Mouse (Mus musculus): ENCODE results near the gene Sptb. TPM values are rescaled to one million over a fixed set of nuclear protein-coding genes. Genes with fewer than 3 reads are reported as not detected.

Gene Sptb
- polyA plus RNA-seq, 1 experiment from 2014 or later = 5.9 TPM

DNA sequence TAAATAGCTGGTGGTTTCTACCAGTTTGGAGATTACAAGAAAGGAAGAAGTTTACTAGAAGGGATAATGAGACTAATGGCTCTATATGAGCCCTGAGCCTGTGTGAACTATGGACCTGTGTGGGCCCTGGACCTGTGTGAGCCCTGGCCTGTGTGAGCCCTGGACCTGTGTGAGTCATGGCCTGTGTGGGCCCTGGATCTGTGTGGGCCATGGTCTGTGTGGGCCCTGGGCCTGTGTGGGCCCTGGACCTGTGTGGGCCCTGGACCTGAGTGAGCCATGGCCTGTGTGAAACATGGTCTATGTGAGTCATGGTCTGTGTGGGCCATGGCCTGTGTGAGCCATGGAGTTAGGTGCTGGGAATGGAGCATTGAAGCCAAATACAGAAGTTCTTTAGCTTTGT lies 28.4 kb downstream of the Sptb start:
- Histone ChIP-seq H3K4me1 (replicated peaks; ENCODE audit: control insufficient read depth, insufficient read depth, low read length) (no peaks in the 10 kb centered on the region), H3K27ac (ENCODE audit: low read depth, low read length) (no peak overlapping the region), H3K4me3 (ENCODE audit: low read depth, low read length) (no peak overlapping the region), H3K4me2 (ENCODE audit: low read depth, low read length, severe bottlenecking) (no peak overlapping the region), H3K9ac (ENCODE audit: low read length) (no peak overlapping the region), H3K9me3 (ENCODE audit: control insufficient read depth, low read length) (no peaks in the 10 kb centered on the region), H3K36me3 (ENCODE audit: control insufficient read depth, insufficient read depth, low read length) (no peaks in the 10 kb centered on the region), H3K27me3 (ENCODE audit: control insufficient read depth, insufficient read depth, low read length) (no peaks in the 10 kb centered on the region)
- ATAC-seq (replicated peaks; ENCODE audit: low FRiP score) = no peak
- DNase-seq (ENCODE audit: low spot score) = no peak

DNA sequence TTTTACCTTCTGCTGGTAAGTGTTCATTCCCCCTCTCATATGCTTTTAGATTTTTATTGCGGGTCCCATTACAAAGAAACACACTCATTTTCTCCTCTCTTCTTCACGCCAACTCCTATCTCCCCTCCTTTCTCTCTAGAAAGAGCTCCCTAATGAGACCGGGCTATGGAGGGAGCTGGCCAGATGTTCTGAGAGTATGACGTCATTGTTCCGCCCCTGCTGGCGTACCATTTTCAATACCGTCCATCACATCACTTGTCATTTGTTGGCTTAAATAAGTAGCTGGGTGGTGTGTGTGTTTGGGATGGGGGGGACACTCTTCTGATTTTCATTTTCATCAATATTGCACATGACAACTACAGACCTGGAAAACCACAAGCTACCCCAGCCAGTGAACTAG lies 33.3 kb downstream of the Sptb start:
- Histone ChIP-seq H3K27me3 (ENCODE audit: control insufficient read depth, insufficient read depth, low read length) (no peaks in the 10 kb centered on the region), H3K4me3 (ENCODE audit: low read depth, low read length) (no peak overlapping the region), H3K36me3 (ENCODE audit: control insufficient read depth, insufficient read depth, low read length) (no peaks in the 10 kb centered on the region), H3K27ac (ENCODE audit: low read depth, low read length) (no peak overlapping the region), H3K4me1 (replicated peaks; ENCODE audit: control insufficient read depth, insufficient read depth, low read length) (peaks cover 2% of the 10 kb centered on the region; the same call in 1 of the 2 replicates), H3K9ac (ENCODE audit: low read length) (no peak overlapping the region), H3K9me3 (ENCODE audit: control insufficient read depth, low read length) (no peaks in the 10 kb centered on the region), H3K4me2 (ENCODE audit: low read depth, low read length, severe bottlenecking) (no peak overlapping the region)
- WGBS = 72% methylated on average over 7 of the region's 7 CpGs
- ATAC-seq (replicated peaks; ENCODE audit: low FRiP score) (no peak), DNase-seq (ENCODE audit: low spot score) (no peak)

DNA sequence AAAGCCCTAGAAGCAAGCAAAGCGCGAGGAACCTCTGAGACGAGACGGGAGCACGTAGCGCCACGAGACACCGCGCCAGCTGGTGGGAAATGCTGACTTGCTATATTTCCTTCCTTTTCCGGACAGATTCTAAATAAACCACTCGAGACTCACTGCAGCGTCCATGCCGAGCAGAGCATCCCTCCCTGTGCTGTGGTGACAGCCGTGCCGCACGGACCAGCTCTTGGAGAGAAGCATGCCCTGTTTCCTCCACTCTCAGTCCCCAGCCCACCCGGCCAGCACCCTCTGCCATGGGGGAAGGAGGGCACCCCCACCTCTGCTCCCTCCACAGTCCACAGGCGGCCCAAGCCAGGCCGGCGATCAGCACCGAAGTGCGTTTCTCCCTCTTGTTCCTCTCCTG lies 33.9 kb downstream of the Sptb start:
- H3K9me3 ChIP-seq (ENCODE audit: control insufficient read depth, low read length) = no peaks in the 10 kb centered on the region
- no peak for ATAC-seq (replicated peaks; ENCODE audit: low FRiP score)

DNA sequence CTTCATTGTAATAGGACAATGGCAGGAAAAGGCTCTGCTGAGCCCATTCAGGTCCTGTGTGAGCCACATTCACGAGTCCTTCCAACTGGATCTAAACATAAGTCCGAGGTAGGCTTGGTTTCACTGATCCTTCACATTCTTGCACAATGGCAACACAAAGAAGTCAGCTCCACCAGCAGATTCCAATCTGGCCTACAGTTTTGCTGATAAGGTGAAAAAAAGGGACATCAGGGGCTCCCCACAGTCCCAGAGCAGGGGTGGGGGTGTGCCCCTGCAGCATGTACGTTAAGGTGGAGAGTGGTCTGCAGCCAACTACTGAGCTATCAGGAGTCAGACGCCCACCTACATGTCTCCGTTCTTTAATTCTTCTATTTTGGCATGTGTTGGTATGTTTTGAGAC lies 35.0 kb downstream of the Sptb start:
- DNase-seq (ENCODE audit: low spot score) (no peak), ATAC-seq (replicated peaks; ENCODE audit: low FRiP score) (no peak)
- Histone ChIP-seq H3K4me3 (ENCODE audit: low read depth, low read length) (no peak overlapping the region), H3K27ac (ENCODE audit: low read depth, low read length) (no peak overlapping the region), H3K9ac (ENCODE audit: low read length) (no peak overlapping the region), H3K4me2 (ENCODE audit: low read depth, low read length, severe bottlenecking) (no peak overlapping the region), H3K36me3 (ENCODE audit: control insufficient read depth, insufficient read depth, low read length) (no peaks in the 10 kb centered on the region), H3K9me3 (ENCODE audit: control insufficient read depth, low read length) (no peaks in the 10 kb centered on the region), H3K27me3 (ENCODE audit: control insufficient read depth, insufficient read depth, low read length) (no peaks in the 10 kb centered on the region), H3K4me1 (replicated peaks; ENCODE audit: control insufficient read depth, insufficient read depth, low read length) (peaks cover 2% of the 10 kb centered on the region; the same call in 1 of the 2 replicates)
- WGBS = 46% methylated on average over 5 of the region's 5 CpGs

More for the DNA sequence above, 33.9 kb downstream of the Sptb start:
- Histone ChIP-seq H3K9ac (ENCODE audit: low read length) (no peak overlapping the region), H3K27ac (ENCODE audit: low read depth, low read length) (no peak overlapping the region), H3K4me2 (ENCODE audit: low read depth, low read length, severe bottlenecking) (no peak overlapping the region), H3K36me3 (ENCODE audit: control insufficient read depth, insufficient read depth, low read length) (no peaks in the 10 kb centered on the region), H3K4me3 (ENCODE audit: low read depth, low read length) (no peak overlapping the region), H3K27me3 (ENCODE audit: control insufficient read depth, insufficient read depth, low read length) (no peaks in the 10 kb centered on the region), H3K4me1 (replicated peaks; ENCODE audit: control insufficient read depth, insufficient read depth, low read length) (peaks cover 2% of the 10 kb centered on the region; the same call in 1 of the 2 replicates)
- 89% methylated on average over 22 of the region's 22 CpGs for WGBS
- peak; percentile 49 for DNase-seq (ENCODE audit: low spot score)

DNA sequence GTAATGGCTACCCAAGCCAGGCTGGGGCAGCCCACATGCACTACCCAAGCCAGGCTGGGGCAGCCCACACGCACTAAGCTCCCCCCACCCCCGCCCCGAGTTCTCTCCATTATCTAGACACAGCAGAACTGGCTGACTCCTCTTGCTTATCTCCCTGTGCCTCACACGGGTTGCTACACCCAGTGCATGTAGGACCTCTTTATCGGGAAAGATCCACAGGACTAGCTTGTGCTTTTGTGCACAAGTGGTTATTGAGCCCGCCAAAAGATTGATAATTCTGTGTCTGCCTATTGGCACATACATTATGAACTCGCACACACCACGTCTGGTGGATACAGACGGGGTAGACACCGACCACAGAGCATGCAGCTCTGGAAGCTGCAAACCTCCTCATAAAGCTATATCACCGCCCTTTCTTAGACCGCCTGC lies 36.5 kb downstream of the Sptb start:
- 84% methylated on average over 12 of the region's 12 CpGs for WGBS
- DNase-seq (ENCODE audit: low spot score) (no peak), ATAC-seq (replicated peaks; ENCODE audit: low FRiP score) (peak; percentile 49)
- Histone ChIP-seq H3K9me3 (ENCODE audit: control insufficient read depth, low read length) (no peaks in the 10 kb centered on the region), H3K27me3 (ENCODE audit: control insufficient read depth, insufficient read depth, low read length) (no peaks in the 10 kb centered on the region), H3K4me2 (ENCODE audit: low read depth, low read length, severe bottlenecking) (no peak overlapping the region), H3K9ac (ENCODE audit: low read length) (no peak overlapping the region), H3K36me3 (ENCODE audit: control insufficient read depth, insufficient read depth, low read length) (no peaks in the 10 kb centered on the region), H3K27ac (ENCODE audit: low read depth, low read length) (no peak overlapping the region), H3K4me3 (ENCODE audit: low read depth, low read length) (no peak overlapping the region), H3K4me1 (replicated peaks; ENCODE audit: control insufficient read depth, insufficient read depth, low read length) (peaks cover 2% of the 10 kb centered on the region; the same call in 1 of the 2 replicates)

DNA sequence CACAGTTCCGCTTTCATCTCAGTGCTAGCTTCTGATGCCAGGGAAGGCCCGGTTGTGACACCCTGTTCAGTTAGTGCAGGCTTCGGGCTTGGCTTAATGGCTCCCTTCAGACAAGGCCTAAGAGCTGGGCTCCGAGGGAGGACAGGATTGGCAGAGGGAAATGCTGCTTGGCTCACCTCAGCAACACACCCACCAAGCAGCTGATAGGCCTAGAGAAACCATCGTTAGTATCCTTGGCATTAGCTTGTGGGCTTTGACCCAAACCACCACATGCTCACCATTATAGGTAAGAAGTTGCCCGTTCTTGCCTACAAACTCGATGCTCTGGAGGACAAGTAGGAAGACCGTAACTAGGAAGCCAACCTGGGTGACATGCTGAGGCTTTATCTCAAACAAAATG lies 38.3 kb downstream of the Sptb start:
- Histone ChIP-seq H3K27me3 (ENCODE audit: control insufficient read depth, insufficient read depth, low read length) (no peaks in the 10 kb centered on the region), H3K27ac (ENCODE audit: low read depth, low read length) (no peak overlapping the region), H3K4me1 (replicated peaks; ENCODE audit: control insufficient read depth, insufficient read depth, low read length) (peaks cover 2% of the 10 kb centered on the region; the same call in 1 of the 2 replicates), H3K36me3 (ENCODE audit: control insufficient read depth, insufficient read depth, low read length) (no peaks in the 10 kb centered on the region), H3K4me2 (ENCODE audit: low read depth, low read length, severe bottlenecking) (no peak overlapping the region), H3K9ac (ENCODE audit: low read length) (no peak overlapping the region), H3K9me3 (ENCODE audit: control insufficient read depth, low read length) (no peaks in the 10 kb centered on the region), H3K4me3 (ENCODE audit: low read depth, low read length) (no peak overlapping the region)
- no peak for ATAC-seq (replicated peaks; ENCODE audit: low FRiP score)
- 87% methylated on average over 8 of the region's 8 CpGs for WGBS
- DNase-seq (ENCODE audit: low spot score) = no peak

DNA sequence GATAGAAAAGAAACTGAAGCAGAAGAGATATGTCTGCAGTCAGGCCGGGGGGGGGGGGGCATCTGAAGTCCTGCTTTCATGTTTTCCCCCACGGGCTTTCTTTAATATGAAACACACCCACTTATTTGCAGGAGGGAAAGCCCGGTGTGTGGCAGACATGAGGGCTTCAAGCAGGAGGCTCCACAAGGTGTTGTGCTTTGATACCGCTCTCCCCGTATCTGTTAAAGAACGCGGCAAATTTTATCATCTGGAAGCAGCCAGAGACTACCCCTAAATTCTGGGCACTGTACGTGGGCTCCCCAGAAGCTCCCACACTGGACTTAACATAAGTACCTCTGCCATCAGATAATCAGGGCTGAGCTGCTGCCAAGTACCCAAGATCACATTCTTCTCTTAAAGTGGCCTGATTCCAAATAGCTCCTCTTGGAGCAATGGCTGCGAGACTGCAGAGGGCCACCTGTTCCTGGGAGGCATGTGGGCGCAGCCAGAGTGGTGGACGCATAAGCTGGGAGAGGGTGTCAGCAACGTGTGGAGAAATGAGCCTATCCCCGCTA lies 39.7 kb downstream of the Sptb start:
- WGBS = 79% methylated on average over 13 of the region's 13 CpGs
- H3K9me3 ChIP-seq (ENCODE audit: control insufficient read depth, low read length) = no peaks in the 10 kb centered on the region
- no peaks in the 10 kb centered on the region for H3K27me3 ChIP-seq (ENCODE audit: control insufficient read depth, insufficient read depth, low read length)
- no peaks in the 10 kb centered on the region for H3K36me3 ChIP-seq (ENCODE audit: control insufficient read depth, insufficient read depth, low read length)
- DNase-seq (ENCODE audit: low spot score) = no peak
- no peak overlapping the region for H3K9ac ChIP-seq (ENCODE audit: low read length)
- no peak for ATAC-seq (replicated peaks; ENCODE audit: low FRiP score)
- H3K4me1 ChIP-seq (replicated peaks; ENCODE audit: control insufficient read depth, insufficient read depth, low read length) = peaks cover 2% of the 10 kb centered on the region; the same call in 1 of the 2 replicates
- 0 out of 2 replicates have a peak overlapping the region, but pooled peaks have one; percentile 3 for H3K27ac ChIP-seq (ENCODE audit: low read depth, low read length)
- H3K4me3 ChIP-seq (ENCODE audit: low read depth, low read length) = no peak overlapping the region
- no peak overlapping the region for H3K4me2 ChIP-seq (ENCODE audit: low read depth, low read length, severe bottlenecking)

DNA sequence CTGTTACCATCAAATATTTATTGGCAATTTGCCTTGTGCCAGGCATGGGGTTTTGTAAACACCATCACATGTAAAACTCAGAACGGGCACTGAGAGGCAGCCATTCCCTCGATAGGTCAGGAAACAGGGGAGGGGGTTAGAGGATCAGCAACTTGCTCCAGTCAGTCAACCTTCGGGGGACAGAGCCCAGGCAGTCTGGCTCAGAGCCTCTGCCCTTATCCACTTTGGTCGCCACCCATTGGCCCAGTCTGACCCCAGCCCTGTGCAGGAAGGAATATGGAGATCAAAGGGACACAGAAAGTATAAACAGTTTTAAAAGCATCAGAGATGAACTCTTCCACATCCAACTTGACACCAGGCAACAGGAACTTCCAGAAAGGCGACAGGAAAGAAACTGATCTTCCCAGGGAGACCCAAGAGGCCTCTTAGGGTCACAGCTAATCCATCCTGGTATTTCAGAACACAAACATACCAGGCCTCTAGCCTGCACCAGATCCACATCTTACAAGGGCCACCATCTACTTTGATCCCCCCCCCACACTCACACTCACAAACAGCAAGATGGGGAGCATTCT lies 40.3 kb downstream of the Sptb start:
- Histone ChIP-seq H3K36me3 (ENCODE audit: control insufficient read depth, insufficient read depth, low read length) (no peaks in the 10 kb centered on the region), H3K4me3 (ENCODE audit: low read depth, low read length) (no peak overlapping the region), H3K4me2 (ENCODE audit: low read depth, low read length, severe bottlenecking) (no peak overlapping the region), H3K9ac (ENCODE audit: low read length) (no peak overlapping the region), H3K27me3 (ENCODE audit: control insufficient read depth, insufficient read depth, low read length) (no peaks in the 10 kb centered on the region), H3K9me3 (ENCODE audit: control insufficient read depth, low read length) (no peaks in the 10 kb centered on the region), H3K4me1 (replicated peaks; ENCODE audit: control insufficient read depth, insufficient read depth, low read length) (0 out of 2 replicates have a peak, but pooled peaks cover 2% of the 10 kb centered on the region), H3K27ac (ENCODE audit: low read depth, low read length) (no peak overlapping the region)
- peak; percentile 48 for DNase-seq (ENCODE audit: low spot score)
- no peak for ATAC-seq (replicated peaks; ENCODE audit: low FRiP score)
- 35% methylated on average over 5 of the region's 5 CpGs for WGBS
